Mouse (Mus musculus) brain, embryonic 14.5 days (tissue): ENCODE measurements around the gene Dspp. TPM values are rescaled to one million over a fixed set of nuclear protein-coding genes. Genes with fewer than 3 reads are reported as not detected.

Source experiments
- DNase-seq: peaks from one replicate; pipeline ENCODE4 v3.0.0-alpha.2; 2011; ENCODE audit warnings: low read depth
- CTCF ChIP-seq: fragments of 200-500 bp; IDR thresholded peaks from 2 replicates; pipeline ENCODE4 v1.5.1; 2012; ENCODE audit warnings: inconsistent platforms, mild to moderate bottlenecking, moderate library complexity, borderline replicate concordance; ENCODE audit not compliant: insufficient read depth, insufficient read length; ENCODE audit errors: extremely low read depth
- POLR2A ChIP-seq: fragments of 200-500 bp; IDR thresholded peaks from 2 replicates; pipeline ENCODE4 v1.6.1; 2012; ENCODE audit warnings: mild to moderate bottlenecking, inconsistent platforms, borderline replicate concordance; ENCODE audit not compliant: poor library complexity, insufficient read depth, insufficient read length, severe bottlenecking; ENCODE audit errors: extremely low read depth
- polyA plus RNA-seq: library from polyadenylated mRNA; depleted of rRNA; stranded (reverse); fragments of >200 nt; gene quantifications from 2 replicates; pipeline ENCODE4 v1.2.3, GENCODE M21; 2012

The Dspp gene
- polyA plus RNA-seq, 1 experiment: not detected

- DNase-seq: no peak
- TF ChIP-seq CTCF: no peak
These were observed 21.2 kb upstream of the Dspp start for GRCm38 (mm10) chr5:104149349-104149748.

GRCm38 (mm10) chr5:104150196-104150595 is 20.3 kb upstream of the Dspp start:
- TF ChIP-seq POLR2A (no peak), CTCF (no peak)
- DNase-seq: no peak

GRCm38 (mm10) chr5:104157701-104158100 is 12.8 kb upstream of the Dspp start:
- DNase-seq: no peak
- TF ChIP-seq POLR2A (no peak), CTCF (no peak)

- DNase-seq: peak; percentile 25
- TF ChIP-seq POLR2A: no peak
- TF ChIP-seq CTCF: no peak
These were observed 12.0 kb upstream of the Dspp start for GRCm38 (mm10) chr5:104158332-104159052.

- no peak for DNase-seq
- TF ChIP-seq CTCF: no peak
- TF ChIP-seq POLR2A: no peak
These were observed 9.9 kb upstream of the Dspp start for GRCm38 (mm10) chr5:104160581-104160980.

- TF ChIP-seq CTCF: no peak
- DNase-seq: no peak
These were observed 9.1 kb upstream of the Dspp start for GRCm38 (mm10) chr5:104161390-104161789.

GRCm38 (mm10) chr5:104163536-104163935 is 7.0 kb upstream of the Dspp start:
- TF ChIP-seq CTCF (no peak), POLR2A (no peak)
- no peak for DNase-seq

GRCm38 (mm10) chr5:104173094-104173493 is 2.6 kb downstream of the Dspp start:
- peak; percentile 7 for DNase-seq
- TF ChIP-seq POLR2A: no peak
- no peak for TF ChIP-seq CTCF

GRCm38 (mm10) chr5:104183743-104184142 is 13.2 kb downstream of the Dspp start:
- no peak for DNase-seq
- TF ChIP-seq POLR2A (no peak), CTCF (no peak)

- no peak for DNase-seq
- no peak for TF ChIP-seq POLR2A
- no peak for TF ChIP-seq CTCF
These were observed 16.8 kb downstream of the Dspp start for GRCm38 (mm10) chr5:104187281-104187680.

GRCm38 (mm10) chr5:104195086-104195485 is 24.6 kb downstream of the Dspp start:
- no peak for DNase-seq
- no peak for TF ChIP-seq POLR2A
- no peak for TF ChIP-seq CTCF

GRCm38 (mm10) chr5:104201153-104201950 is 30.8 kb downstream of the Dspp start:
- peak; percentile 17 for DNase-seq
- TF ChIP-seq CTCF: no peak
- no peak for TF ChIP-seq POLR2A
